Mouse (Mus musculus): ENCODE measurements at regions not wholly inside any gene's neighbourhood (a gene's known extent, or its start where the extent isn't known, plus 50 kb on each side); places are given as distances from the start of the nearest gene placed in this dataset.

DNA sequence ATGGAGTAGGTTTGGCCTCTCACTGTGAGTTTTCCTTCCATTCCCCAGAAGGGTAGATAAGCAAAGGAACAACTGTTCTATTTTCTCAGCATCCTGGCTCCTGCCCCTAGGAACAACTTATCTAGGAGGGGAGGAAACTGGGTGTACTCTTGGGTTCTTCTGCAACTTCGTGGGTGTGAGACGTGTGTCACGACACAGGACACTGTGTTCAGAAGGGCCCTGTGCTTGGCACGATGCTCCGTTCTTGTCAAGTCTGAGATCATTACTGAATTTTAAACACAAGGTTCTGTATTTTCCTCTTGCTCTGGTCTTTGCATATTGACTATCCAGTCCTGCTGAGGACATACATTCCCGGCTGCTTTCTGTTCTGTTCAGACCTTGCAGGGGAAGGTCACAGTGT, 86.8 kb upstream of the Tmpo start:
- Histone ChIP-seq H3K4me3 (ENCODE audit: control insufficient read depth, insufficient read depth, low read length) (no peak overlapping the region), H3K27me3 (ENCODE audit: control insufficient read depth, insufficient read depth, low read length) (no peaks in the 10 kb centered on the region), H3K36me3 (ENCODE audit: control insufficient read depth, insufficient read depth, low read length) (no peaks in the 10 kb centered on the region), H3K27ac (ENCODE audit: control insufficient read depth, insufficient read depth, low read length) (no peak overlapping the region), H3K4me1 (replicated peaks; ENCODE audit: control insufficient read depth, insufficient read depth, low read length) (peaks cover 7% of the 10 kb centered on the region; the same call in 1 of the 2 replicates)
- 93% methylated on average over 6 of the region's 6 CpGs for WGBS
- DNase-seq: no peak
- no peak for TF ChIP-seq POLR2A (IDR thresholded peaks at IDR 0.05; ENCODE audit: control insufficient read depth, extremely low read depth, insufficient read depth, low read length, poor library complexity)

DNA sequence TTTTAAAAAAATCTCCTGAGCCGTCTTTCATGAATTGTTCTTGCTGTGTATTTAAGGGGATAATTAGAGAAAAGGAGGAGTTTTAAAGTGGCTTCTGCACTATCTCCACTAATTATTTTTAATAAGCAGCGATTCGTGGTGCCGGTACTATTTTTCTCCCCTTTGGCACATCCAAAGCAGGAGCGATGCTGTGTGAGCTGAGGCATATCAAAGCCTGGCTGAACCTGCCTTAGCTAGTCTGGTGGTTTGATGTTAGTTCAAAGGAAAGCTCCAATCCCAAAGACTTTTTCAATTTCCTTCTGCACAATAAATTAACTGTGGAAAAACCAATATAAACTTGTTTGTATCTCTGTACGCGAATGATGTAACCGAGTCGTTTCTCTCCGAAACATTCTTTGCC, 79.3 kb upstream of the Tmpo start:
- Histone ChIP-seq H3K36me3 (ENCODE audit: control insufficient read depth, insufficient read depth, low read length) (no peaks in the 10 kb centered on the region), H3K4me3 (ENCODE audit: control insufficient read depth, insufficient read depth, low read length) (no peak overlapping the region), H3K27ac (ENCODE audit: control insufficient read depth, insufficient read depth, low read length) (no peak overlapping the region), H3K4me1 (replicated peaks; ENCODE audit: control insufficient read depth, insufficient read depth, low read length) (no peaks in the 10 kb centered on the region), H3K27me3 (ENCODE audit: control insufficient read depth, insufficient read depth, low read length) (no peaks in the 10 kb centered on the region)
- WGBS: 94% methylated on average over 10 of the region's 10 CpGs
- TF ChIP-seq POLR2A (IDR thresholded peaks at IDR 0.05; ENCODE audit: control insufficient read depth, extremely low read depth, insufficient read depth, low read length, poor library complexity) (no peak), CTCF (IDR thresholded peaks at IDR 0.05; ENCODE audit: borderline replicate concordance, control insufficient read depth, extremely low read depth, insufficient read depth, low read length, poor library complexity) (no peak)
- DNase-seq: no peak

DNA sequence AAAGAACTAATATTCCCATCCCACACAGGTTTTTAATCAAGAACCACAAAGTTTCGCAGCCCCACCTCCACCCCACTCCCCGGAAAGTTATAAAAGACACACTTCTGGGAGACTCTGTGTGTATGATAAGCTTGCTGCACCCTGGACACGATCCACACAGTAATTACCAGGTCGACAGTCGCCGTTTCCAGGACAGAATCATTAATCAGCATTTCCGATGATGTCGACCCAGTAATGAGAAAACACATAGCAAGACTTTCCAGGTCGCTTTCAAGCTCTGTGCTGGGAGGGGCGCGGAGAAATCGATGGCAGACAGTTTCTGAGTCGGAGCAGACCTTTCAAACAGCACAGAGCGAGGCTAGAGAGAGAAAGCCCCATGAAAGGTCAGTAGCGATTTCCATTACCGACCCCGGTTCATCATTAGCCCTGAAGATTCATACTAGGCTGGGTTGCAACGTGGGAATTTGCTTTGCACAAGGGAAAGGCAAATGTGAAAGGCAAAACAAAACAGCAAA, 68.6 kb upstream of the Tmpo start:
- Histone ChIP-seq H3K36me3 (ENCODE audit: control insufficient read depth, insufficient read depth, low read length) (no peaks in the 10 kb centered on the region), H3K4me1 (replicated peaks; ENCODE audit: control insufficient read depth, insufficient read depth, low read length) (no peaks in the 10 kb centered on the region), H3K4me3 (ENCODE audit: control insufficient read depth, insufficient read depth, low read length) (no peak overlapping the region), H3K27ac (ENCODE audit: control insufficient read depth, insufficient read depth, low read length) (no peak overlapping the region), H3K27me3 (ENCODE audit: control insufficient read depth, insufficient read depth, low read length) (no peaks in the 10 kb centered on the region)
- WGBS: 87% methylated on average over 18 of the region's 18 CpGs
- TF ChIP-seq CTCF (IDR thresholded peaks at IDR 0.05; ENCODE audit: borderline replicate concordance, control insufficient read depth, extremely low read depth, insufficient read depth, low read length, poor library complexity) (no peak), POLR2A (IDR thresholded peaks at IDR 0.05; ENCODE audit: control insufficient read depth, extremely low read depth, insufficient read depth, low read length, poor library complexity) (no peak)
- no peak for DNase-seq

GRCm38 (mm10) chr10:91244297-91244696, 63.2 kb upstream of the Tmpo start:
- Histone ChIP-seq H3K36me3 (ENCODE audit: control insufficient read depth, insufficient read depth, low read length) (no peaks in the 10 kb centered on the region), H3K4me3 (ENCODE audit: control insufficient read depth, insufficient read depth, low read length) (no peak overlapping the region), H3K27ac (ENCODE audit: control insufficient read depth, insufficient read depth, low read length) (no peak overlapping the region), H3K27me3 (ENCODE audit: control insufficient read depth, insufficient read depth, low read length) (no peaks in the 10 kb centered on the region), H3K4me1 (replicated peaks; ENCODE audit: control insufficient read depth, insufficient read depth, low read length) (no peaks in the 10 kb centered on the region)
- WGBS: 88% methylated on average over 3 of the region's 3 CpGs
- no peak for DNase-seq
- TF ChIP-seq CTCF (IDR thresholded peaks at IDR 0.05; ENCODE audit: borderline replicate concordance, control insufficient read depth, extremely low read depth, insufficient read depth, low read length, poor library complexity) (no peak), POLR2A (IDR thresholded peaks at IDR 0.05; ENCODE audit: control insufficient read depth, extremely low read depth, insufficient read depth, low read length, poor library complexity) (no peak)

- no peak for TF ChIP-seq CTCF (IDR thresholded peaks at IDR 0.05; ENCODE audit: borderline replicate concordance, control insufficient read depth, extremely low read depth, insufficient read depth, low read length, poor library complexity)
- no peak for TF ChIP-seq POLR2A (IDR thresholded peaks at IDR 0.05; ENCODE audit: control insufficient read depth, extremely low read depth, insufficient read depth, low read length, poor library complexity)
- no peaks in the 10 kb centered on the region for H3K36me3 ChIP-seq (ENCODE audit: control insufficient read depth, insufficient read depth, low read length)
- no peaks in the 10 kb centered on the region for H3K27me3 ChIP-seq (ENCODE audit: control insufficient read depth, insufficient read depth, low read length)
- no peaks in the 10 kb centered on the region for H3K4me1 ChIP-seq (replicated peaks; ENCODE audit: control insufficient read depth, insufficient read depth, low read length)
- DNase-seq: no peak
- WGBS: 18% methylated on average over 5 of the region's 5 CpGs
- no peak overlapping the region for H3K4me3 ChIP-seq (ENCODE audit: control insufficient read depth, insufficient read depth, low read length)
- H3K27ac ChIP-seq (ENCODE audit: control insufficient read depth, insufficient read depth, low read length): no peak overlapping the region
Observed at GRCm38 (mm10) chr10:91242491-91243046, 61.5 kb upstream of the Tmpo start.

GRCm38 (mm10) chr10:91241611-91242005, 60.5 kb upstream of the Tmpo start:
- Histone ChIP-seq H3K36me3 (ENCODE audit: control insufficient read depth, insufficient read depth, low read length) (no peaks in the 10 kb centered on the region), H3K27me3 (ENCODE audit: control insufficient read depth, insufficient read depth, low read length) (no peaks in the 10 kb centered on the region), H3K4me1 (replicated peaks; ENCODE audit: control insufficient read depth, insufficient read depth, low read length) (no peaks in the 10 kb centered on the region), H3K27ac (ENCODE audit: control insufficient read depth, insufficient read depth, low read length) (no peak overlapping the region), H3K4me3 (ENCODE audit: control insufficient read depth, insufficient read depth, low read length) (no peak overlapping the region)
- DNase-seq: no peak
- 92% methylated on average over 7 of the region's 7 CpGs for WGBS
- no peak for TF ChIP-seq CTCF (IDR thresholded peaks at IDR 0.05; ENCODE audit: borderline replicate concordance, control insufficient read depth, extremely low read depth, insufficient read depth, low read length, poor library complexity)

All from thymus, adult 2 months (tissue).